Mouse (Mus musculus) cerebellum, postnatal 25 days (tissue): ENCODE results near the gene Brd4.
A peak's percentile ranks its signal among the peaks of the same experiment; 100 is the strongest.

ENCODE experiments used
- DNase-seq, 2 experiments: peaks; one replicate each; pipeline ENCODE4 v3.0.0; 2021; ENCODE audit warnings: mixed read lengths in 2 of 2

The Brd4 gene

DNA sequence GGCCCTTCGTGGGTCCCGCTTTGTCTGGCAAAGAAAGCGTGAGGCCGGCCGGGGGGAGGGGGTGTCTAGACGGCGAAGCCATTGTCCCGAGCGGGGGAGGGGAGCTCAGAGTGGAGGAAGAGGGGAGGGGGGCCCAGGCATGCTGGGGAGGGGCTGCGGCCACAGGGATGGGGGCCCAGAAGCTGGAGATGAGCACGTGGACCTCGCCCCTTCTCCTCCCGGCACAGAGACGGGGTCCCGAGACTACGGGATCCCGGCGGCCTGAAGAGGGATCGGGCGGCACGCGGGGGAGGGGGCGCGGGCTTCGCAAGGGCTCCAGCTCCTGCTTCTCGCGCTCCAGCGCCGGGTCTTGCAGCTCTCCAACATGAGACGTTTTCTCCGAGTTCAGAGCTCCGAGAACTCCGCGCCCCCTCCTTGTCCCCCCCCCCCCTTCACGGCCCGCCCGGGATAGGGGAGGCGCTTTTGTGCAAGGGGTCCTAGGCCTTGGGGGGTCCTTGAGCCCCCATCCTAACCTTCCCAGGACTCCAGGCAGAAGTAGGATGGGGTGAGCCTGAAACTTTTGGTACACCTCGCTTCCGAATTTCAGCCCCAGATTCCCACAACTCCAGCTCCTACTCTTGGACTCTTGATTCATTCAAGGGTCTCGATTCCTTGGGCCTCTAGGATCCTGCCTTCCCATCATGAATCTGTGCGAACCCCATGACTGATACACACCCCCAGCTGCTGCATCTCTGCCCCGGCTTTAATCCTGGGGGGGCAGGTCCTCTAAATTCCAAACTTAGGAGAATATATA lies 118.5 kb downstream of the Brd4 start:
- peak in 1 of 2 experiments; percentile 43 for DNase-seq

- no peak for DNase-seq
These were observed 119.2 kb downstream of the Brd4 start for GRCm38 (mm10) chr17:32165266-32165802.

DNA sequence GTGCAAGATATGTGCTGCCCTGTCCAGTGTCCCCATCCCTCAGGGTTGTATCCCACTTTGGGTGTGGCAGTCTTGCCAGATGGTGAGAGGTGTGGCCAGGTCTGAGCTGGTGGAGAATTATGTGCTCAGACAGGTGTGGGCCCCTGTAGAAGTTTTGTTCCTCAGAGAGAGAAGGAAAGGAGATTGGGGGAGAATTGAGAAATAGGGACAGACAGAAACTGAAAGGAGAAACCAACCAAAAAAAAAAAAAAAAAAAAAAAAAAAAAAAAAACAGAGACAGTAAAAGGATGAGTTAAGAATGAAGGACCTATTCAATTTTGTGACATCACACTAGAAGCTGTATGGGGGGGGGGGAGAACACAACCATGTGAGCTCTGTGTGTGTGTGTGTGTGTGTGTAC lies 119.7 kb downstream of the Brd4 start:
- no peak for DNase-seq

DNA sequence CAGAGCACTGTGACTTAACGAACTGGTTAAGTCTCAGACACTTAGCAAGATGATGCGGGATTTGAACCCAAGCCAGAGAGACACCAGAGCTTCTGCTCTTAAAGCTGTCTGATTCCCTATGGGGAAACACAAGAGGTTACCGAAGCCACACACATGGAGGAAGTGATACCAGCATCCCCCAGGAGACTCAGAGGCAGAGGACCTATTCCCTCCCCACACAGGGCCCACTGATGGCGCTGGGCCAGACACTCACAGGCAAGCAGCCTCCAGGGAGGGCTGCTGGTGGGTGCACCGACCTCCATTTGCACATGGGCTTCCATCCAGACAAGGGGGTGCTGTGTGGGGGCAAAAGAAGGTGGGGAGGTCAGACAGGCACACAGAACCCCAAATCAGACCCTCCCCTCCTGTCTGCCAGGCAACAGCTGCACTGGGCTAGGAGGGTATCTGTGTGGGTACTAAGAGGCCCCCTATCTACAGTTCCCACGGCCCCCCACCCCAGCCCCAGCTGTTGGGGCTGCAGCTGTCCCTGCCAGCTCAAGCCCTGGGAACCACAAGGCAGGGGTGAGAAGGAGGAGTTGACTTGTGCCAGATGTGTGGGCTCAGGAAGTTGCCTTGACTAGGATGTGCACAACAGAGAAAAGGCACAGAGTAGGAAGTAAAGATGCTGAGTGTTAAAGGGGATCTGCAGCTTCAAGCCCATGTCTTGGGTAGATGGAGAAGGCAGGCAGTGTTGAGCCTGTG lies 120.4 kb downstream of the Brd4 start:
- no peak for DNase-seq

GRCm38 (mm10) chr17:32162112-32162850 lies 122.2 kb downstream of the Brd4 start:
- DNase-seq = peak; percentile 56 to 76

DNA sequence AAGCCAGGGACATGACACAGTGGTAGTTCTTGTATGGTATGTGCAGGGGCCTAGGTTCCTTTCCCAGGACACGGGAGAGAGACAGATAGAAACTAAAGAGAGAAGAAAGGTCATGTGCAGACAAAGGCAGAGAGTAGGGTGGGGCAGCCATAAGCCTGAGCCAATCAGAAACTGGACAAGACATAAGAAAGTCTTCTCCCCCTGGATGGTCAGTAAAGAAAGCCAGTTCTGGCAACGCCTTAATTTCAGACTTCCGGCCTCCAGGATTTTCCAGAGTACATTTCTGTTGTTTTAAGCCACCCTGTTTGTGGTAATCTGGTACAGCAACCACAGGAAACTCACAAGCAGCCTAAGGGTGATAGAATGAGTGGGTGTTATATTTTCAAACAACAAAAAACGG lies 123.6 kb downstream of the Brd4 start:
- DNase-seq = no peak

DNA sequence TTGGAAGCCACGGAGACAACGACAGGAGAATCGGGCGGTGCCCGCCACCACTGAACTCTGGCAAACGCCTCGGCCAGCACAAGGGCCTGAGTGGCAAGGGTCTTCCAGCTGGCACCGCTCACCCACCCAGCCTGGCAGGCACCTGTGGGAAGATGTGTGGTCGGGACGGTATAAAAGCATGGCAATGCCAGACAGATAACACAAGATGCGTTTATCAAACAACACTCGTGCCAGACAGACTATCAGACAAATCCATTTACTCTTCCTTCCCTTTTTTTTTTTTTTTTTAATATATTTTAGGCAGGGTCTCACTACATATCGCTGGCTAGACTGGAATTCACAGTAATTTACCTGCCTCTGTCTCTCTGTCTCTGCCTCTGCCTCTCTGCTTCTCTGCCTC lies 125.7 kb downstream of the Brd4 start:
- no peak for DNase-seq

DNA sequence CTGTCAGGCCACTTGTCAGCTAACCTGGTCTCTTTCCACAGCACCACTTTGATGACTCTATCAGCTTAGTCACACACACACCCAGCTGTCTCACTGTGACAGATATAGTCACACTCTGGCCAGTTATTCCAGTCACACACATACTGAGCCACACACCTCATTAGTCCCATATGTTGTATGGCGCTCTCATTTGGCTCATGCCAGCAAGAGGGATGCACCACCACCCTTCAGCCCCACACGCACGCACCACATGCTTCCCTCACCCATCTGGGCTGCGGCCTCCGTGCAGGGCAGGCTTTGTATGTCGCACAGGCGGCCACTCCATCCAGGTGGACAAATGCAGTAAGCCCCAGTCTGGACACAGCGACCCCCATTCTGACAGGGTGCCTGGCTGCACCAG lies 137.8 kb downstream of the Brd4 start:
- DNase-seq = no peak
